Mouse (Mus musculus): ENCODE results near the gene Tlx2.

DNA sequence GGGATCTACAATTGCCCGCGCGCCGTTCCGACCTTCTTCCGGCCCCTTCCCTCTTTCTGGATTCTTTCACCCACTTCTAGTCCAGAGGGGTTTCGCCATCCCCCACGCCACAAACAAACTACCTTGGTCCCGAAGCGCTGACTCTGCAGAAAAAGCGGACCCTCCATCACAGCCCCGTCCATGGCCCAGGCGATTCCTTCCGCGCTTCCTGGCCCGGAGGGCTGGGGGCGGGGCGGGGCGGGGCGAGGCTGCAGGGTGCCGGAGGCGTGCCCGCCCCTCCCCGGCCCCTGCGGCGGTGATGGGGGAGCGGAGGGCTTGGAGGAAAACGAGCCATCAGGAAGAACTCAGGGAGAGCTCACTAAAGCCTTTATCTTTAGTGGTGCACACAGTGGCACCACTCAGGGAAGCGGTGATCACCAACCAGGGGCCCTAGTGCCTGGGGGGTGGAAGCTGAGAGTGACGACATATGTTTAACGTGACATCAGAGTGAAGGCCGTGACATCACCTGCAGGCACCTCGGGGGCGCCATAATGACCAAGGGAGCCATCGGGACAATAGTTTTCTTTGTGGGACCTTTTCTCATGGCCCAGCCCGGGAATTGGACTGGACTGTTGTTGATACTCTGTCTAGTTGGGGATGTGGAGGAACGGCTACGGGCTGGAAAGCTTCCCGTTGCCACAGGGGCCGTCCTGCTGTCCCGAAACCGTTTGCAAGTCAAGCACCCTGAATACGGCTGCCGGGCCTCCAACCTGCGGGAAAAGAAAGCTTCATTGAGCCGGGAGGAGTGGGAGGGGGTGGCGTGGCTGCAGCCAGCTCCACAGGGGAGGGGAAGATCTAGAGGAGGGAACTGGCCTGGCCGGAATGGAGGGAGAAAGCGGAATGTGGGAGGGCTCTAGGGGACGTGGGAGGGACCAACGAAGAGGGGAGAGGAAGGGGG, 36.6 kb downstream of the Tlx2 start, which contains the start of the genes Dok1 and Loxl3:
- TF ChIP-seq CTCF (IDR thresholded peaks at IDR 0.05; ENCODE audit: low read depth, low read length) (no peak), POLR2AphosphoS5 (IDR thresholded peaks at IDR 0.05; ENCODE audit: insufficient replicate concordance, low read depth, low read length) (no peak), GATA1 (IDR thresholded peaks at IDR 0.05; ENCODE audit: borderline replicate concordance, low read length) (no peak), TAL1 (conservative IDR thresholded peaks at IDR 0.05; ENCODE audit: low read depth, low read length) (no peak)
